Mouse (Mus musculus) heart, embryonic 12.5 days (tissue): ENCODE data around the gene Naif1. TPM values are rescaled to one million over a fixed set of nuclear protein-coding genes. Genes with fewer than 3 reads are reported as not detected.

ENCODE experiments used
- ATAC-seq: fragments of 200-750 bp; cut with Nextera tagmentation; 2 replicates; pipeline ENCODE4 v1.8.0; 2017; ENCODE audit warnings: moderate TSS enrichment, moderate library complexity; ENCODE audit not compliant: insufficient number of reproducible peaks, low FRiP score
- H3K27ac ChIP-seq: fragments of 300-500 bp; sonication (generic); 2 replicates; pipeline ENCODE4 v1.5.1; 2016; ENCODE audit warnings: mild to moderate bottlenecking, moderate library complexity; ENCODE audit not compliant: poor library complexity, severe bottlenecking
- H3K27me3 ChIP-seq: fragments of 300-500 bp; sonication (generic); replicated peaks from 2 replicates; pipeline ENCODE4 v1.6.1; 2016; ENCODE audit warnings: mild to moderate bottlenecking, moderate library complexity
- H3K36me3 ChIP-seq: fragments of 300-500 bp; sonication (generic); 2 replicates; pipeline ENCODE4 v1.6.1; 2016; ENCODE audit warnings: mild to moderate bottlenecking, moderate library complexity
- H3K4me1 ChIP-seq: fragments of 300-500 bp; sonication (generic); replicated peaks from 2 replicates; pipeline ENCODE4 v1.6.1; 2016; ENCODE audit warnings: mild to moderate bottlenecking
- H3K4me2 ChIP-seq: fragments of 300-500 bp; sonication (generic); 2 replicates; pipeline ENCODE4 v1.6.1; 2016; ENCODE audit warnings: mild to moderate bottlenecking, moderate library complexity
- H3K4me3 ChIP-seq: fragments of 300-500 bp; sonication (generic); 2 replicates; pipeline ENCODE4 v1.5.1; 2016; ENCODE audit warnings: mild to moderate bottlenecking
- H3K9ac ChIP-seq: fragments of 300-500 bp; sonication (generic); 2 replicates; pipeline ENCODE4 v1.6.1; 2016; ENCODE audit warnings: mild to moderate bottlenecking, moderate library complexity
- H3K9me3 ChIP-seq: fragments of 300-500 bp; sonication (generic); replicated peaks from 2 replicates; pipeline ENCODE4 v1.6.1; 2016; ENCODE audit warnings: mild to moderate bottlenecking, moderate library complexity
- WGBS: fragments of 180-500 bp; shearing (Covaris S2); methylation state at CpG from one replicate; pipeline ENCODE4 v1.1.7; 2016; 5-methylcytosine and 5-hydroxymethylcytosine counted together
- polyA plus RNA-seq: library from polyadenylated mRNA; unstranded; fragments of >200 nt; fragmentation: Nextera tagmentation; extraction: Ambion mirVana; gene quantifications from 2 replicates; pipeline ENCODE4 v1.2.1, GENCODE M21; 2016

The Naif1 gene
- polyA plus RNA-seq, 1 experiment from 2014 or later, result 5.4 TPM

DNA sequence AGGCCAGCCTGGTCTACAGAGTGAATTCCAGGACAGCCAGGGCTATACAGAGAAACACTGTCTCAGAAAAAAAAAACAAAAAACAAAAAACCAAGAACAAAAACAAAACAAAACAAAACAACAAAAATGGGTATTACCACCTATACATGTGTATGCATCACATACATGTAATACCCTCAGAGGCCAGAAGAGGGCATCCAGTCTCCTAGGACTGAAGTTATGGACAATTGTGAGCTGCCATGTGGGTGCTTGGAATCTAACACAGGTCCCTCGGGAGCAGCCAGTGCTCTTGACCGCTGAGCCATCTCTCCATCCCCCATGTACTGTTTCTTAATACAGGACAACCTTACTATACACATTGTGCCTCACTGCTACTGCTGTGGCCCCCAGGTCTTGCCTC is 55.3 kb downstream of the Naif1 start:
- no peak overlapping the region for H3K4me2 ChIP-seq
- ATAC-seq, result no peak
- H3K27ac ChIP-seq, result no peak overlapping the region
- no peak overlapping the region for H3K9ac ChIP-seq
- H3K27me3 ChIP-seq, result no peaks in the 10 kb centered on the region
- H3K9me3 ChIP-seq, result peaks cover 3% of the 10 kb centered on the region
- H3K4me3 ChIP-seq, result no peak overlapping the region
- no peaks in the 10 kb centered on the region for H3K36me3 ChIP-seq
- 88% methylated on average over 2 of the region's 2 CpGs for WGBS
- peaks cover 35% of the 10 kb centered on the region for H3K4me1 ChIP-seq

Other genes with a start within 250 kb of the Naif1 start
- gene Pomt1, start 213.9 kb upstream of the Naif1 start, polyA plus RNA-seq, result 16.6 and 18.3 TPM in 2 replicates
- gene Uck1, start 190.3 kb upstream of the Naif1 start, polyA plus RNA-seq, result 42.7 and 44.2 TPM in 2 replicates
- 28.4 and 30.7 TPM in 2 replicates for gene Golga2, start 163.1 kb upstream of the Naif1 start, polyA plus RNA-seq
- 284 and 317 TPM in 2 replicates for gene Swi5, start 162.4 kb upstream of the Naif1 start, polyA plus RNA-seq
- 40.5 and 42.2 TPM in 2 replicates for gene Ciz1, start 98.1 kb upstream of the Naif1 start, polyA plus RNA-seq
- 6.2 and 7.6 TPM in 2 replicates for gene Dnm1, start 97.1 kb upstream of the Naif1 start, polyA plus RNA-seq
- 48.2 and 48.9 TPM in 2 replicates for gene 1110008P14Rik, start 68.5 kb upstream of the Naif1 start, polyA plus RNA-seq
- gene Lcn2, start 62.2 kb upstream of the Naif1 start, polyA plus RNA-seq, result 0.14 and 0.38 TPM in 2 replicates
- gene Ptges2, start 54.6 kb upstream of the Naif1 start, polyA plus RNA-seq, result 39.9 and 44.9 TPM in 2 replicates
- 13.0 and 14.3 TPM in 2 replicates for gene Slc25a25, start 988 bp downstream of the Naif1 start, polyA plus RNA-seq
- gene Fam102a, start 84.9 kb downstream of the Naif1 start, polyA plus RNA-seq, result 7.9 and 9.0 TPM in 2 replicates
- 68.0 and 71.5 TPM in 2 replicates for gene Dpm2, start 120.4 kb downstream of the Naif1 start, polyA plus RNA-seq
- 0.23 and 0.33 TPM in 2 replicates for gene Pip5kl1, start 124.3 kb downstream of the Naif1 start, polyA plus RNA-seq
- gene 9430097D07Rik, start 125.2 kb downstream of the Naif1 start, polyA plus RNA-seq, result 0.18 and 0.24 TPM in 2 replicates
- gene St6galnac4, start 136.6 kb downstream of the Naif1 start, polyA plus RNA-seq, result 45.6 and 47.2 TPM in 2 replicates
- 31.6 and 35.3 TPM in 2 replicates for gene St6galnac6, start 149.3 kb downstream of the Naif1 start, polyA plus RNA-seq
- 285 and 294 TPM in 2 replicates for gene Ak1, start 171.3 kb downstream of the Naif1 start, polyA plus RNA-seq
- gene Eng, start 196.1 kb downstream of the Naif1 start, polyA plus RNA-seq, result 159 and 168 TPM in 2 replicates